Mouse (Mus musculus) layer of hippocampus, adult 18-20 months (tissue): ENCODE results near the gene Pfkfb4. TPM values are rescaled to one million over a fixed set of nuclear protein-coding genes. Genes with fewer than 3 reads are reported as not detected.

ENCODE experiments used
- DNase-seq, 2 experiments: peaks; one replicate each; pipeline ENCODE4 v3.0.0; 2022; ENCODE audit warnings: low spot score in 2 of 2
- microRNA-seq, 2 experiments: library from miRNA; unstranded; fragments of <30 nt; microRNA quantifications; one replicate each; pipeline ENCODE4 v1.2.0; 2021
- total RNA-seq, 2 experiments: library from RNA; stranded (reverse); gene quantifications; 2 replicates each; pipeline ENCODE4 v1.2.3; 2021

The Pfkfb4 gene
- total RNA-seq, 2 experiments from 2014 or later, result 12.1 to 17.5 TPM

DNA sequence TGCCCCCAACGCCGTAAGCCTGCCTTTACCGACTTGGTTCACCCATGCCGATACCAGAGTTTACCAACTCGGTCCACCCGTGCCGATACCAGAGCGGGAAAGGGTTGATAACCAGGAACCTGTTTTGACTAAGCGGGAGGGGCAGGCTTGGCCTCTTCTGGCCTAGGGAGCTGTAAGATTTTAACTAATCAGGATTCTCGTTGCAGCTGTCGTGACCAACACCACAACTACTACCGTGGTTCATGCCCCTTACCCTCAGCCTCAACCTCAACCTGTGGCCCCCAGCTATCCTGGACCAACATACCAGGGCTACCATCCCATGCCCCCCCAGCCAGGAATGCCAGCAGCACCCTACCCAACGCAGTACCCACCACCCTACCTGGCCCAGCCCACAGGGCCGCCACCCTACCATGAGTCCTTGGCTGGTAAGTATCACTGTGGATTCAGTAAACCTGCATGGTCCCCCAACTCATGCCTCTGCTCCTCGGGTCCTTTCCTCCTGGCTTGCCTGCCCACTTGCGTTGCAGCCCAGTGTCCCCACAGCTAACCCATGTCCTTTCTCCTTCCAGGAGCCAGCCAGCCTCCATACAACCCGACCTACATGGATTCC is 64.6 kb downstream of the Pfkfb4 start:
- no peak for DNase-seq

- DNase-seq, result no peak
Measured at GRCm38 (mm10) chr9:109056916-109057315, 65.3 kb downstream of the Pfkfb4 start.

GRCm38 (mm10) chr9:109057543-109057942 is 66.0 kb downstream of the Pfkfb4 start:
- DNase-seq, result no peak

DNA sequence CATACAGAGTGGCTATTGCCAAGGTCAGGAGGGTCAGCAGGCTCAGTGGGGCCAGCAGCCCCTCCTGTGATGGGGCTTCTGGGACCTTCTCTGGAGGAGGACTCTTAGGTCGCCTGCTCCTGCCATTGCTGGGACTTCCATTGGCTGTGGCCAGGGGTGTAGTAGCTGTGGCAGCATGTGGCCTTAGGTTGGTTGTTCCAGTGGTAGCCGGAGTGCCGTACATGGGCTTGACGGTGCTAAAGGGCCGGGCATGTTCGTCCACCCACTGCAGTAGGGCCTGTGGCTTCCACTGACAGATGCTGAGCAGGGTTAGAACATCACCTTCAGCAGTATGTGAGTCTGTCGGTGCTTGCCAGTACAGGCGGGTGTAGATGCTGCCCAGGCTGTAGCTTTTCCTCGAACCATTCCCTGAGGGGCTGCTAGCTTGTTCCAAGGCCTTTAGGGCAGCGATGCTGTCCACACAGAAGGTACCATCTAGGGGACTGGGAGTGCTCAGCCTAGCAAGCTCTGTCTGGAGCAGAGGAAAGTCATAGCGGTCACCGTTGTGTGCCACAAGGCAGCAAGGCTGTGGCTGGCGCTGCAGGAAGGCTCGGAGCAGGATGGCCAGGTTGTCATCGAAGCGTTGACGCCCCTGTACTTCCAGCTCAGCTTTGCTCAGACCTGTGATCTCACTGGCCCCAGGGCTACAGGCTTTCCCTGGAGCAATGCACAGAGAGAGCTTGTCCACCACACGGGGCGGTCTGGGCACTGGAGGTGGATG is 66.6 kb downstream of the Pfkfb4 start:
- no peak for DNase-seq

GRCm38 (mm10) chr9:109059136-109059903 is 67.7 kb downstream of the Pfkfb4 start, which contains the start of gene Trex1:
Gene Trex1 (minus strand): TSS chr9:109059734.
- DNase-seq, result peak; percentile 78 to 95

GRCm38 (mm10) chr9:109060184-109060897 is 68.8 kb downstream of the Pfkfb4 start:
- no peak for DNase-seq

DNA sequence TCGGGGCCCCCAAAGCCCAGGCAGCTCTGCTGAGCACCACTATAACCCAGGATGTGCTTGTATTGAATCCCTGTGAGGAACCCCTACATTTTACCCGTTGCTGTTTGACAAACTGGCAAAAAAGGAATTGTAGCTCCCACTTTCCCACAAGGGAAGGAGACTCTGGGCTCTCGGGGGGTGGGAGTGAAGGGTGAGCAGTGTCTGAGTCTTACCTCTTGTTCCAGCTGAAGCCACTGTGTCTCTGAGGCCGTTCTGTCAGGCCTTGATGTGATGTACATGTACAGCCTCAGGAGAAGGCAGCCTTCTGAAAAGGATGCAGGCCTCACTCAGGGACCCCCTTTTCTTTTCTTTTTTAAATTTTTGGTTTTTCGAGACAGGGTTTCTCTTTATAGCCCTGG is 69.3 kb downstream of the Pfkfb4 start:
- DNase-seq, result no peak

DNA sequence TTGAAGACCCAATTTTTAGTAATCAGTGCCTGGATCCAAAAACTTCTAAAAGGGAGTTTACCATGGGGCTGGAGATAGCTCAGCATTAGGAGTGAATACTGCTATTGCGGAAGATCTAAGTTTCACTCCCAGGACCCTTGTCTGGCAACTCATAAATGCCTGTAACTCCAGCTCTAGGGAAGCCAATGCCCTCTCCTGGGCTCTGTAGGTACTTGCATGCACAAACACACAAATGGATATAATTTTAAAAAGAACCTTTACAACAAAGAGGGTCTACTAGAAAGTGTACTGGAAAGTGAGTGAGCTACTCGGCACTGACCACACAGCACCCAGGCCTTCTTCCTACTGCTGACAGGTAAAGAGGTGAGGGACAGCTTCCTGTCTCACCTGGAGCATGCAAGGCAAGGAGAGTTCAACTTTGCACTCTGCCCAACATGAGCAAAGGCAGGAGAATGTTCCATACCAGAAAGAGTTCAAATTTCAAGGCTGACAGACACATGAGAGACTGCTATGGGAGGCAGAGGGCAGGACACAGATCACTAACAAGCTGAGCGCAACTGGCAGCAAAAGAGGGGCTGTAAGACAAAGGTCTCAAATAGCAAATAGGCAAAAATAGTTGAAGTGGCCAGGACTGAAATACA is 76.6 kb downstream of the Pfkfb4 start:
- no peak for DNase-seq

DNA sequence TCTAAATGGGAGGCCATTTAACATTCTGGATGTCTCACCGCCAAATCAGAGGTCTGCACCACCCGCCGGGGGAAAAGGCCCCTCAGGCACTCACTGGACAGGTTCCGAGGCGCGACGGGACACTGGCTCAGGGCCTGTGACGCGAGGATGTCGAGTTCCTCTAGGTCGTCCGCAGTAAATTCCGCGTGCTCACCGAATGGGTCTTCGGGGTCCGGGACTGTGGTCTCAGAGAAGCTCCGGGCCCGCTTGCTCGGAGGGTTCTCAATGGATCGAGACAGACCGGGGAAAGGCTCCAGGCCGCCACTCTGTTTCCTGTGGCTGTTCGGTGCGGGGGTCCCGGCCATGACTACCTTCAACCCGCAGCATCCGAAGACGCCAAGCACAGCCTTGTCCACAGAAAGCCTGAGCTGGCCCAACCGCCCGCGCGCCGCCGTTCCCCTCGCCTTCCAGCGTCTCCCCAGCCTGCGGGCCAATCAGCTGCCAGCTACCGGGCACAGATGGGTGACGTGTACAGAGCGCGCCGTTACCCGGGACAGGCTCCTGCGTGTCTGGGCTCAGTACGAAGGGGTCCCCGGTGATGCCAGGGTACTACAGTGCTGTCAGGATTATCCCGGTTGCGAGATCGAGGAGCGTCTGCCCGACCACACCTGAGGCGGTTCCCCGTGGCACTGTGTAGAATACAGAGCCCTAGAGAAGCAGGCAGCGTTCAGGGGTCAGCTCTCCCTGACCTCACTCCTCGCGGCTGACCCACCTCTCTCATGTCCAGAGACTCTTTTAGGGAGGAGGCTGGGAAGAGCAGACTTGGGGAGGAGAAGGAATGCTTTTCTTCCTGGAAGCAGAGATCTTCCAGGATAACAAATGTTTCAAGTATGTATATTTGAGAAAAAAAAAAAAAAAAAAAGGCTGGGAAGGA is 82.3 kb downstream of the Pfkfb4 start, which contains the start of gene Atrip:
Atrip (minus strand) TSS at position 464 of the 913 bp plus-strand sequence.
- DNase-seq, result peak; percentile 93 to 96

- DNase-seq, result no peak
Measured at GRCm38 (mm10) chr9:109080516-109080915, 88.9 kb downstream of the Pfkfb4 start.

GRCm38 (mm10) chr9:109081749-109082123 is 90.2 kb downstream of the Pfkfb4 start:
- no peak for DNase-seq

Small RNA genes lying within 50 kb of the gene (microRNA-seq; reads per million reads assigned to microRNA genes)
- gene Mir711, result 0 reads per million in 2 experiments

Other genes with a start within 250 kb of the Pfkfb4 start
- gene Ip6k2, start 208.0 kb upstream of the Pfkfb4 start, total RNA-seq, result 100 to 1,000 TPM; 240 to 270 TPM
- 10 to 100 TPM; 75.6 to 78.8 TPM for gene Nckipsd, start 183.4 kb upstream of the Pfkfb4 start, total RNA-seq
- gene Celsr3, start 165.5 kb upstream of the Pfkfb4 start, total RNA-seq, result 10 to 100 TPM; 54.6 to 58.6 TPM
- 10 to 100 TPM; 13.8 to 16.1 TPM for gene Slc26a6, start 138.5 kb upstream of the Pfkfb4 start, total RNA-seq
- not detected for gene Tmem89, start 77.2 kb upstream of the Pfkfb4 start, total RNA-seq
- 100 to 1,000 TPM; 346 to 356 TPM for gene Uqcrc1, start 55.1 kb upstream of the Pfkfb4 start, total RNA-seq
- gene Col7a1, start 38.2 kb upstream of the Pfkfb4 start, total RNA-seq, result 1 to 10 TPM; 1.9 to 2.3 TPM
- under 1 TPM; 0.47 to 0.76 TPM for gene Ucn2, start 5.8 kb upstream of the Pfkfb4 start, total RNA-seq
- gene Shisa5, start 46.8 kb downstream of the Pfkfb4 start, total RNA-seq, result 10 to 100 TPM; 46.0 to 56.0 TPM
- 10 to 100 TPM; 14.6 to 16.6 TPM for gene Trex1, start 68.0 kb downstream of the Pfkfb4 start, total RNA-seq
- 10 to 100 TPM; 23.7 to 28.0 TPM for gene Atrip, start 82.3 kb downstream of the Pfkfb4 start, total RNA-seq
- 1 to 10 TPM; 8.7 to 9.3 TPM for gene Ccdc51, start 90.7 kb downstream of the Pfkfb4 start, total RNA-seq
- gene Tma7, start 90.8 kb downstream of the Pfkfb4 start, total RNA-seq, result 100 to 1,000 TPM; 286 to 308 TPM
- 10 to 100 TPM; 70.4 to 76.5 TPM for gene Plxnb1, start 103.6 kb downstream of the Pfkfb4 start, total RNA-seq
- gene Fbxw21, start 170.3 kb downstream of the Pfkfb4 start, total RNA-seq, result not detected
- gene Fbxw13, start 204.2 kb downstream of the Pfkfb4 start, total RNA-seq, result not detected
- gene Fbxw20, start 243.0 kb downstream of the Pfkfb4 start, total RNA-seq, result not detected